Mouse (Mus musculus) hindbrain, embryonic 11.5 days (tissue): ENCODE measurements around the gene Gnb2. TPM values are rescaled to one million over a fixed set of nuclear protein-coding genes. Genes with fewer than 3 reads are reported as not detected.

Experiments
- ATAC-seq: fragments of 200-750 bp; cut with Nextera tagmentation; 2 replicates; pipeline ENCODE4 v1.8.0; 2017; ENCODE audit warnings: mild to moderate bottlenecking, moderate TSS enrichment, moderate library complexity; ENCODE audit not compliant: low FRiP score
- DNase-seq: peaks from one replicate; pipeline ENCODE4 v3.0.0-alpha.2; 2015; ENCODE audit warnings: low spot score
- H3K27ac ChIP-seq: fragments of 300-500 bp; sonication (generic); 2 replicates; pipeline ENCODE4 v1.5.1; 2014; ENCODE audit warnings: mild to moderate bottlenecking, low read depth, low read length
- H3K27me3 ChIP-seq: fragments of 300-500 bp; sonication (generic); 2 replicates; pipeline ENCODE4 v1.6.1; 2014; ENCODE audit warnings: mild to moderate bottlenecking, low read length, moderate library complexity, mixed read lengths; ENCODE audit not compliant: control insufficient read depth, insufficient read depth
- H3K36me3 ChIP-seq: fragments of 300-500 bp; sonication (generic); 2 replicates; pipeline ENCODE4 v1.6.1; 2014; ENCODE audit warnings: mild to moderate bottlenecking, low read length, moderate library complexity, mixed read lengths; ENCODE audit not compliant: control insufficient read depth, insufficient read depth
- H3K4me1 ChIP-seq: fragments of 300-500 bp; sonication (generic); replicated peaks from 2 replicates; pipeline ENCODE4 v1.6.1; 2014; ENCODE audit warnings: low read length, mixed read lengths; ENCODE audit not compliant: control insufficient read depth, insufficient read depth
- H3K4me2 ChIP-seq: fragments of 300-500 bp; sonication (generic); replicated peaks from 2 replicates; pipeline ENCODE4 v1.6.1; 2014; ENCODE audit warnings: mild to moderate bottlenecking, low read depth, low read length
- H3K4me3 ChIP-seq: fragments of 300-500 bp; sonication (generic); 2 replicates; pipeline ENCODE4 v1.5.1; 2014; ENCODE audit warnings: low read depth, low read length
- H3K9ac ChIP-seq: fragments of 300-500 bp; sonication (generic); 2 replicates; pipeline ENCODE4 v1.6.1; 2014; ENCODE audit warnings: low read depth, low read length
- H3K9me3 ChIP-seq: fragments of 300-500 bp; sonication (generic); 2 replicates; pipeline ENCODE4 v1.6.1; 2016; ENCODE audit warnings: low read length; ENCODE audit not compliant: control insufficient read depth
- WGBS: fragments of 180-500 bp; shearing (Covaris S2); extraction: QIAGEN DNeasy Blood & Tissue Kit; methylation state at CpG from one replicate; pipeline ENCODE4 v1.1.7; 2014; 5-methylcytosine and 5-hydroxymethylcytosine counted together
- polyA plus RNA-seq: library from polyadenylated mRNA; unstranded; fragments of >200 nt; fragmentation: Nextera tagmentation; extraction: Ambion mirVana; gene quantifications from 2 replicates; pipeline ENCODE4 v1.2.1, GENCODE M21; 2014

Gene Gnb2
- polyA plus RNA-seq, 1 experiment from 2014 or later: 483 TPM

- Histone ChIP-seq H3K4me3 (peak overlapping the region; percentile 88), H3K4me2 (peak overlapping the region; percentile 95), H3K27ac (peak overlapping the region; percentile 97), H3K36me3 (peaks cover 15% of the 10 kb centered on the region; the same call in 1 of the 2 replicates), H3K4me1 (peaks cover 8% of the 10 kb centered on the region; the same call in 1 of the 2 replicates), H3K9me3 (no peaks in the 10 kb centered on the region), H3K9ac (peak overlapping the region; percentile 97), H3K27me3 (no peaks in the 10 kb centered on the region)
- peak; percentile 6; the same call in 1 of the 2 replicates for ATAC-seq
- 0% methylated on average over 10 of the region's 12 CpGs for WGBS
- DNase-seq: no peak
Observed at GRCm38 (mm10) chr5:137532808-137533116, 548 bp downstream of the Gnb2 start.

GRCm38 (mm10) chr5:137532131-137532807, 1.0 kb downstream of the Gnb2 start:
- Histone ChIP-seq H3K36me3 (peaks cover 18% of the 10 kb centered on the region), H3K4me2 (peak overlapping the region; percentile 95), H3K27ac (peak overlapping the region; percentile 97), H3K9me3 (no peaks in the 10 kb centered on the region), H3K4me1 (peaks cover 9% of the 10 kb centered on the region; the same call in 1 of the 2 replicates), H3K27me3 (no peaks in the 10 kb centered on the region), H3K9ac (peak overlapping the region; percentile 97), H3K4me3 (peak overlapping the region; percentile 88)
- WGBS: 0% methylated on average over 19 of the region's 19 CpGs
- DNase-seq (peak; percentile 58), ATAC-seq (no peak)

GRCm38 (mm10) chr5:137531414-137532130, 1.7 kb downstream of the Gnb2 start:
- Histone ChIP-seq H3K9me3 (no peaks in the 10 kb centered on the region), H3K27me3 (no peaks in the 10 kb centered on the region), H3K36me3 (peaks cover 19% of the 10 kb centered on the region), H3K4me3 (peak overlapping the region; percentile 88), H3K27ac (peak overlapping the region; percentile 97), H3K4me2 (peak overlapping the region; percentile 95), H3K4me1 (peaks cover 10% of the 10 kb centered on the region; the same call in 1 of the 2 replicates), H3K9ac (peak overlapping the region; percentile 97)
- under 1% methylated on average over 48 of the region's 51 CpGs for WGBS
- peak; percentile 43 for ATAC-seq
- DNase-seq: peak; percentile 67

GRCm38 (mm10) chr5:137530588-137531413, 2.5 kb downstream of the Gnb2 start:
- Histone ChIP-seq H3K4me1 (peaks cover 13% of the 10 kb centered on the region; the same call in 1 of the 2 replicates), H3K4me3 (peak overlapping the region; percentile 88), H3K36me3 (peaks cover 19% of the 10 kb centered on the region), H3K27ac (peak overlapping the region; percentile 97), H3K9ac (peak overlapping the region; percentile 97), H3K27me3 (no peaks in the 10 kb centered on the region), H3K9me3 (no peaks in the 10 kb centered on the region), H3K4me2 (peak overlapping the region; percentile 95)
- ATAC-seq: peak; percentile 59
- peak; percentile 90 for DNase-seq
- 0% methylated on average over 45 of the region's 46 CpGs for WGBS

GRCm38 (mm10) chr5:137530075-137530474, 3.2 kb downstream of the Gnb2 start:
- DNase-seq (no peak), ATAC-seq (no peak)
- H3K4me2 ChIP-seq: peak overlapping the region; percentile 95
- WGBS: 71% methylated on average over 8 of the region's 8 CpGs
- H3K4me3 ChIP-seq: peak overlapping the region; percentile 88
- H3K4me1 ChIP-seq: peaks cover 13% of the 10 kb centered on the region; the same call in 1 of the 2 replicates
- peaks cover 23% of the 10 kb centered on the region for H3K36me3 ChIP-seq
- peak overlapping the region; percentile 97 for H3K9ac ChIP-seq
- no peaks in the 10 kb centered on the region for H3K27me3 ChIP-seq
- no peaks in the 10 kb centered on the region for H3K9me3 ChIP-seq
- H3K27ac ChIP-seq: peak overlapping the region; percentile 97

- H3K36me3 ChIP-seq: peaks cover 28% of the 10 kb centered on the region
- no peaks in the 10 kb centered on the region for H3K9me3 ChIP-seq
- no peaks in the 10 kb centered on the region for H3K27me3 ChIP-seq
- ATAC-seq: no peak
- H3K4me1 ChIP-seq: peaks cover 13% of the 10 kb centered on the region; the same call in 1 of the 2 replicates
- H3K9ac ChIP-seq: peak overlapping the region; percentile 97; the same call in 1 of the 2 replicates
- peak overlapping the region; percentile 88 for H3K4me3 ChIP-seq
- WGBS: 70% methylated on average over 15 of the region's 15 CpGs
- H3K4me2 ChIP-seq: peak overlapping the region; percentile 95; the same call in 1 of the 2 replicates
- no peak for DNase-seq
- H3K27ac ChIP-seq: peak overlapping the region; percentile 97; the same call in 1 of the 2 replicates
Observed at GRCm38 (mm10) chr5:137529221-137529995, 3.9 kb downstream of the Gnb2 start.

GRCm38 (mm10) chr5:137528247-137528968, 4.9 kb downstream of the Gnb2 start:
- Histone ChIP-seq H3K27me3 (no peaks in the 10 kb centered on the region), H3K4me3 (no peak overlapping the region), H3K9me3 (no peaks in the 10 kb centered on the region), H3K4me1 (peaks cover 13% of the 10 kb centered on the region; the same call in 1 of the 2 replicates), H3K27ac (no peak overlapping the region), H3K36me3 (peaks cover 38% of the 10 kb centered on the region), H3K4me2 (no peak overlapping the region), H3K9ac (no peak overlapping the region)
- no peak for DNase-seq
- no peak for ATAC-seq
- WGBS: 84% methylated on average over 22 of the region's 22 CpGs
